Mouse (Mus musculus): ENCODE results near the gene Acap3. TPM values are rescaled to one million over a fixed set of nuclear protein-coding genes. Genes with fewer than 3 reads are reported as not detected.
A peak's percentile ranks its signal among the peaks of the same experiment; 100 is the strongest.

Gene Acap3
- total RNA-seq, 2 experiments from 2014 or later = 121 to 129 TPM

DNA sequence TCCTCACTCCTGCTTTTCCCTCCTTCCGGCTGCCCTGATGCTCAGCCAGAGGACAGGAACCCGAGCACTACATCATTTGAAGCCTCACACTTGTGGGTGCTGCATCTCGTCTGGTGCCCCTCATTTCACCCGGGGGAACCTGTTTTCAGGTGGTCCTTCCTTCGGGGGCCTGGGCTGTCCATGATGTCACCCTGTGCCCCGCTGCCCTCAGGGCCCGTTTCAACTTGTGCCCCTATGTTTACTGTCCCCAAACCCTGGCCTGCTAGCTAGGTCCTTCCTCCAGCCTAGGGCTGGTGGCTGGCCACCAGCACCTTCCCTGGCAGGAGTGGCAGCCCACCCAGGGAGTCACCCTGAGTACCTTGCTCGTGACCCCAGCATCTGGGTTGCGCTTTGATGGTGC, 14.5 kb downstream of the Acap3 start:
- TF ChIP-seq CTCF (conservative IDR thresholded peaks at IDR 0.05) = no peak
- DNase-seq (ENCODE audit: low spot score in 2 of 2) = peak in 1 of 2 experiments; percentile 0
- Histone ChIP-seq H3K27ac (no peak overlapping the region), H3K4me3 (no peak overlapping the region)

DNA sequence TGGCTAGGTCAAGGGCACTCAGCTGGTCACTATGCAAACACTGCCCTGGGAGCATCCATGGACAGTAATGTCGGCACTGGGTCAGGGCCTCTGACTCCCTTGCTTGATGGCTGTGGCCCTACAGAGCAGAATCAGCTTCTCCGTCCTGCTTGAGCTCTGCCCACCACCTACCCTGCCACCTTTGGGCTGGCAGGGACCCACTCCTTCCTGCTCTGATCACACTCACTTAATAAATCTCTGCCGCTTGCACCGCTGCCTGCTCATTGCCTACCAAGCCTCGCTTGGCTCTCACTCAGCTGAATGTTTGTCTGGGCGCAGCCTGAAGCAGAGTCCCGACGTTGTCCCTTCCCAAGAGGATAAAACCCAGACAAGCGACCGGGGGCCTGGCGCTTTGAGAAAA, 15.4 kb downstream of the Acap3 start:
- no peak for TF ChIP-seq CTCF (conservative IDR thresholded peaks at IDR 0.05)
- no peak for DNase-seq (ENCODE audit: low spot score in 2 of 2)
- Histone ChIP-seq H3K27ac (no peak overlapping the region), H3K4me3 (no peak overlapping the region)

GRCm38 (mm10) chr4:155908281-155908680, 16.7 kb downstream of the Acap3 start:
- Histone ChIP-seq H3K4me3 (no peak overlapping the region), H3K27ac (no peak overlapping the region)
- peak in 1 of 2 experiments; percentile 11 for DNase-seq (ENCODE audit: low spot score in 2 of 2)
- no peak for TF ChIP-seq CTCF (conservative IDR thresholded peaks at IDR 0.05)

GRCm38 (mm10) chr4:155908751-155909150, 17.1 kb downstream of the Acap3 start:
- no peak for TF ChIP-seq CTCF (conservative IDR thresholded peaks at IDR 0.05)
- DNase-seq (ENCODE audit: low spot score in 2 of 2) = no peak
- no peak overlapping the region for H3K27ac ChIP-seq
- no peak overlapping the region for H3K4me3 ChIP-seq

DNA sequence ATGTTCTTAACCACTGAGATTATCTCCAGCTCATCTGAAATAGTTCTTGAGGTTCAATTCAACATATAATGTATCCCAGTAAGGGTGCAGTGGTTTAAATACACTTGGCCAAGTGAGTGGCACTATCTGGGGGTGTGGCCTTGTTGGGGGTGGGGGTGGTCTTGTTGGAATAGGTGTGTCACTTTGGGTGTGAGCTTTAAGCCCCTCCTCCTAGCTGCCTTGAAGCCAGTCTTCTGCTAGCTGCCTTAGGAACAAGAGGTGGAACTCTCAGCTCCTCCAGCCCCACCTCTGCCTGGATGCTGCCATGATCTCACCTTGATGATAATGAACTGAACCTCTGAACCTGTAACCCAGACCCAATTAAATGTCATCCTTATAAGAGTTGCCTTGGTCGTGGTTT, 40.4 kb downstream of the Acap3 start:
- Histone ChIP-seq H3K4me3 (no peak overlapping the region), H3K27ac (no peak overlapping the region)
- TF ChIP-seq CTCF (conservative IDR thresholded peaks at IDR 0.05) = no peak
- no peak for DNase-seq (ENCODE audit: low spot score in 2 of 2)

GRCm38 (mm10) chr4:155943049-155943452, 51.4 kb downstream of the Acap3 start:
- H3K27ac ChIP-seq = peak overlapping the region; percentile 96
- DNase-seq (ENCODE audit: low spot score in 2 of 2) = peak; percentile 32 to 35
- TF ChIP-seq CTCF (conservative IDR thresholded peaks at IDR 0.05) = no peak
- H3K4me3 ChIP-seq = peak overlapping the region; percentile 68

DNA sequence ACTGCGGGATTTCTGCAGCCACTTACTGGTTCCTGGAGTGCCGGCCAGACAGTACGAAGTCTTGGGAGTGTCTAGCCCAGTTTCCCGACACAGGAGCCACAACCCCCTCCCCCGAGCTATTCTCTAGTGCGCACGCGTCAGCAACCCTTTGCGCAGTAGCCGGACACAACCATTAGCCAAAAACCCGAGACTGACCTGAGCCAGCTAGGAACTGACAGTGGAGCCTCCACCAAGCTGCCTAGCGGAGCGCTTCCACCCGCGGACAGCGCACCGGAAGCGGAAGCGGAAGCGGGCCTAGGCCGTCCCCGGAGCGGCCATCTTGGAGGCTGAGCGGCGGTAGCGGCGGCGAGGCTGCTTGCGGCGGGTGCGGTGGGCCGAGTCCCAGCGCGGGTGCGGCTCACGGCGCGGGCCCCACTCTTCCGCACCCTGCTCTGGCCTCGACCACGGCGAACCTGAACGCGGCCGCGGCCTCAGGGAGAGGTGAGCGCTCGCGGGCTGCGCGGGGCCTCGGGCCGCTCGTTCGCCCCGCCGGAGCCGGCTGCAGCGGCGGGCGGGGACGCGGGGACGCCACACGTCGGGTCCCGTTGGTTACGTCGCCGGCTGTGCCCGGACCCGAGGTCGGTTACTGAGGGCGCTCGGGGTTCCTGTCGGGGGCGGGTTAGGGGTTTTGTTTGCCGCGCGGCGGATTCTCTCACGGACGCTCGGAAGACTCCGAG, 52.1 kb downstream of the Acap3 start, which contains the start of gene Ube2j2:
Ube2j2 (plus strand) TSS at position 298 of the 716 bp plus-strand sequence.
- DNase-seq (ENCODE audit: low spot score in 2 of 2) = peak; percentile 95 to 99

DNA sequence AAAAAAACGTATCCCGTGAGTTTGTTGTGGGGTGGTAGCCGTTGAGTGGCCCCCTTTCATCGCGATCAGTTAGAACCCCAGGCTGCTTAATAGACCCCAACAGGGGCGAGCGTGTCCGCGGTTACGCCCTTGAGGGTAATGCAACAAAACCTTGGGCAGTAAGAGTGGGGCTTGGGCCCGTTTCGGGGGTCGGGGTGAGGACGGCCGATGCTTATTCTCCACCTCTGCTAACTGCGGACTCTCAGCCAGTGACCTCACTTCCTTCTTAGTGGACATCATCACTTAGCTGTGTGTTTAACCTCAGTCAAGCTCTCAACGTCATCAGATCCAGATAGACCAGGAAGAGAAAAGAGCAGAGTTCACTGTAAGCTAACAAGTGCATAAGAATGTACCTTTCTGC, 52.6 kb downstream of the Acap3 start:
- H3K27ac ChIP-seq = peak overlapping the region; percentile 96
- no peak for TF ChIP-seq CTCF (conservative IDR thresholded peaks at IDR 0.05)

More for the DNA sequence above, 52.1 kb downstream of the Acap3 start, which contains the start of gene Ube2j2:
- peak within 1 kb of the TSS; percentile 96 for H3K27ac ChIP-seq
- no peak for TF ChIP-seq CTCF (conservative IDR thresholded peaks at IDR 0.05)
- peak within 1 kb of the TSS; percentile 68 for H3K4me3 ChIP-seq

GRCm38 (mm10) chr4:155947094-155947493, 55.5 kb downstream of the Acap3 start:
- no peak overlapping the region for H3K4me3 ChIP-seq
- DNase-seq (ENCODE audit: low spot score in 2 of 2) = no peak
- H3K27ac ChIP-seq = no peak overlapping the region
- TF ChIP-seq CTCF (conservative IDR thresholded peaks at IDR 0.05) = no peak

More for the DNA sequence above, 52.6 kb downstream of the Acap3 start:
- DNase-seq (ENCODE audit: low spot score in 2 of 2) = no peak
- H3K4me3 ChIP-seq = peak overlapping the region; percentile 68

DNA sequence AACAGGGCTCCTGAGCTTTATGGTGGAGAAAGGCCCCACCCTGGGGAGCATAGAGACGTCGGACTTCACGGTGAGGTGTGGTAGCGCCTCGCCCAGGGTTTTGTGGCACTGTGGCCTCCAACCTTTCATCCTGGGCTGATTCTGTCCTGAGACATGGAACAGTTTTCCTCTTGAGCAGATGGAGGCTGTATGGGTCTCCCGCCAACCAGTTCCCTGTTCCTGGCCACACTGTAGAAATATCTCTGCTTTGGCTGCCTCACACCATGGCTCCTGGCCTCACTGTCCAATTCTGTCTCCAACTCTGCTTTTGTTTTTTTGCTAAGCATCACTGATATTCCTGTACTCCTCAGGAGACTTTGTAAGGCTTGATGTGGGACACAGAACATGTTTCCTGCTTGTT, 63.9 kb downstream of the Acap3 start:
- no peak overlapping the region for H3K4me3 ChIP-seq
- DNase-seq (ENCODE audit: low spot score in 2 of 2) = no peak
- TF ChIP-seq CTCF (conservative IDR thresholded peaks at IDR 0.05) = no peak
- H3K27ac ChIP-seq = no peak overlapping the region

Small RNA genes within 50 kb of the gene (microRNA-seq; reads per million reads assigned to microRNA genes)
- gene Gm22991 = 0 reads per million in 2 experiments

Other genes with a start within 250 kb of the Acap3 start
- not detected for gene Gm10563, start 246.4 kb upstream of the Acap3 start, total RNA-seq (2021)
- gene Mmp23, start 238.4 kb upstream of the Acap3 start, total RNA-seq (2021) = 1 to 10 TPM; 2.7 to 3.4 TPM
- 100 to 1,000 TPM; 111 to 114 TPM for gene Mib2, start 222.6 kb upstream of the Acap3 start, total RNA-seq (2021)
- gene Fndc10, start 197.5 kb upstream of the Acap3 start, total RNA-seq (2021) = 10 to 100 TPM; 26.5 to 27.9 TPM
- gene Ssu72, start 187.0 kb upstream of the Acap3 start, total RNA-seq (2021) = 10 to 100 TPM; 90.9 to 92.8 TPM
- gene Tmem240, start 157.0 kb upstream of the Acap3 start, total RNA-seq (2021) = 10 to 100 TPM; 32.7 to 39.0 TPM
- gene Atad3a, start 130.7 kb upstream of the Acap3 start, total RNA-seq (2021) = 10 to 100 TPM; 49.9 to 51.4 TPM
- gene Vwa1, start 117.1 kb upstream of the Acap3 start, total RNA-seq (2021) = 1 to 10 TPM; 9.6 to 9.8 TPM
- gene Tmem88b, start 105.9 kb upstream of the Acap3 start, total RNA-seq (2021) = 10 to 100 TPM; 24.0 to 24.8 TPM
- gene Ankrd65, start 101.4 kb upstream of the Acap3 start, total RNA-seq (2021) = under 1 TPM in 1 of 2 experiments, not detected in 1; 0.32 TPM
- 10 to 100 TPM; 86.6 to 89.6 TPM for gene Mrpl20, start 88.9 kb upstream of the Acap3 start, total RNA-seq (2021)
- gene Ccnl2, start 79.3 kb upstream of the Acap3 start, total RNA-seq (2021) = 10 to 100 TPM; 79.4 to 94.2 TPM
- 100 to 1,000 TPM; 102 to 105 TPM for gene Aurkaip1, start 60.5 kb upstream of the Acap3 start, total RNA-seq (2021)
- 10 to 100 TPM in 1 of 2 experiments, 1 to 10 TPM in 1; 8.4 to 10.6 TPM for gene Mxra8, start 52.1 kb upstream of the Acap3 start, total RNA-seq (2021)
- gene Dvl1, start 44.4 kb upstream of the Acap3 start, total RNA-seq (2021) = 10 to 100 TPM; 80.8 to 81.9 TPM
- gene Tas1r3, start 28.5 kb upstream of the Acap3 start, total RNA-seq (2021) = under 1 TPM; 0.33 to 0.44 TPM
- 10 to 100 TPM; 29.2 to 31.7 TPM for gene Cptp, start 22.4 kb upstream of the Acap3 start, total RNA-seq (2021)
- 10 to 100 TPM; 33.7 to 35.8 TPM for gene Ints11, start 22.3 kb upstream of the Acap3 start, total RNA-seq (2021)
- gene Pusl1, start within 50 bp of the Acap3 start, total RNA-seq (2021) = 10 to 100 TPM; 62.3 to 68.1 TPM
- 10 to 100 TPM; 69.8 to 71.2 TPM for gene Ube2j2, start 52.0 kb downstream of the Acap3 start, total RNA-seq (2021)
- gene C1qtnf12, start 70.5 kb downstream of the Acap3 start, total RNA-seq (2021) = 10 to 100 TPM; 11.5 to 18.0 TPM
- gene B3galt6, start 100.8 kb downstream of the Acap3 start, total RNA-seq (2021) = 10 to 100 TPM in 1 of 2 experiments, 1 to 10 TPM in 1; 9.3 to 10.1 TPM
- 100 to 1,000 TPM; 191 to 194 TPM for gene Sdf4, start 101.0 kb downstream of the Acap3 start, total RNA-seq (2021)
- 1 to 10 TPM; 1.3 to 2.3 TPM for gene Tnfrsf4, start 122.0 kb downstream of the Acap3 start, total RNA-seq (2021)
- not detected for gene Tnfrsf18, start 134.3 kb downstream of the Acap3 start, total RNA-seq (2021)
- gene Ttll10, start 167.6 kb downstream of the Acap3 start, total RNA-seq (2021) = under 1 TPM in 1 of 2 experiments, not detected in 1; 0.26 TPM
- gene 9430015G10Rik, start 218.2 kb downstream of the Acap3 start, total RNA-seq (2021) = 10 to 100 TPM; 27.3 to 34.9 TPM
- 1 to 10 TPM in 1 of 2 experiments, under 1 TPM in 1; 0.79 to 1.1 TPM for gene Rnf223, start 238.7 kb downstream of the Acap3 start, total RNA-seq (2021)

Data from layer of hippocampus, adult 2 months (tissue).